Mouse (Mus musculus) embryonic facial prominence, embryonic 11.5 days (tissue): ENCODE data around the gene Fibcd1. TPM values are rescaled to one million over a fixed set of nuclear protein-coding genes. Genes with fewer than 3 reads are reported as not detected.

ENCODE experiments used
- ATAC-seq: fragments of 200-750 bp; cut with Nextera tagmentation; replicated peaks from 2 replicates; pipeline ENCODE4 v1.8.0; 2017; ENCODE audit warnings: low read depth; ENCODE audit not compliant: insufficient number of reproducible peaks, low FRiP score, low TSS enrichment
- DNase-seq: peaks from one replicate; pipeline ENCODE4 v3.0.0-alpha.2; 2015; ENCODE audit warnings: low spot score
- H3K27ac ChIP-seq: fragments of 300-500 bp; sonication (generic); replicated peaks from 2 replicates; pipeline ENCODE4 v1.5.1; 2014; ENCODE audit warnings: mild to moderate bottlenecking, low read depth, low read length, control low read depth
- H3K27me3 ChIP-seq: fragments of 300-500 bp; sonication (generic); 2 replicates; pipeline ENCODE4 v1.6.1; 2014; ENCODE audit warnings: mild to moderate bottlenecking, low read length, moderate library complexity, mixed read lengths; ENCODE audit not compliant: control insufficient read depth, insufficient read depth
- H3K36me3 ChIP-seq: fragments of 300-500 bp; sonication (generic); replicated peaks from 2 replicates; pipeline ENCODE4 v1.6.1; 2014; ENCODE audit warnings: low read depth, mild to moderate bottlenecking, low read length, moderate library complexity, mixed read lengths; ENCODE audit not compliant: control insufficient read depth, insufficient read depth
- H3K4me1 ChIP-seq: fragments of 300-500 bp; sonication (generic); 2 replicates; pipeline ENCODE4 v1.6.1; 2014; ENCODE audit warnings: low read length, mixed read lengths; ENCODE audit not compliant: control insufficient read depth, insufficient read depth
- H3K4me2 ChIP-seq: fragments of 300-500 bp; sonication (generic); 2 replicates; pipeline ENCODE4 v1.6.1; 2014; ENCODE audit warnings: low read depth, mild to moderate bottlenecking, control low read depth, low read length, moderate library complexity
- H3K4me3 ChIP-seq: fragments of 300-500 bp; sonication (generic); 2 replicates; pipeline ENCODE4 v1.5.1; 2014; ENCODE audit warnings: low read depth, low read length, control low read depth
- H3K9ac ChIP-seq: fragments of 300-500 bp; sonication (generic); replicated peaks from 2 replicates; pipeline ENCODE4 v1.6.1; 2014; ENCODE audit warnings: mild to moderate bottlenecking, control low read depth, low read length
- H3K9me3 ChIP-seq: fragments of 300-500 bp; sonication (generic); replicated peaks from 2 replicates; pipeline ENCODE4 v1.6.1; 2016; ENCODE audit warnings: mild to moderate bottlenecking, low read length, inconsistent platforms, mixed read lengths; ENCODE audit not compliant: control insufficient read depth
- WGBS: fragments of 180-500 bp; shearing (Covaris S2); extraction: QIAGEN DNeasy Blood & Tissue Kit; methylation state at CpG from one replicate; pipeline ENCODE4 v1.1.7; 2014; 5-methylcytosine and 5-hydroxymethylcytosine counted together
- polyA plus RNA-seq: library from polyadenylated mRNA; unstranded; fragments of >200 nt; fragmentation: Nextera tagmentation; extraction: Ambion mirVana; gene quantifications from 2 replicates; pipeline ENCODE4 v1.2.1, GENCODE M21; 2014

The Fibcd1 gene
- polyA plus RNA-seq, 1 experiment from 2014 or later, result 0.11 TPM

DNA sequence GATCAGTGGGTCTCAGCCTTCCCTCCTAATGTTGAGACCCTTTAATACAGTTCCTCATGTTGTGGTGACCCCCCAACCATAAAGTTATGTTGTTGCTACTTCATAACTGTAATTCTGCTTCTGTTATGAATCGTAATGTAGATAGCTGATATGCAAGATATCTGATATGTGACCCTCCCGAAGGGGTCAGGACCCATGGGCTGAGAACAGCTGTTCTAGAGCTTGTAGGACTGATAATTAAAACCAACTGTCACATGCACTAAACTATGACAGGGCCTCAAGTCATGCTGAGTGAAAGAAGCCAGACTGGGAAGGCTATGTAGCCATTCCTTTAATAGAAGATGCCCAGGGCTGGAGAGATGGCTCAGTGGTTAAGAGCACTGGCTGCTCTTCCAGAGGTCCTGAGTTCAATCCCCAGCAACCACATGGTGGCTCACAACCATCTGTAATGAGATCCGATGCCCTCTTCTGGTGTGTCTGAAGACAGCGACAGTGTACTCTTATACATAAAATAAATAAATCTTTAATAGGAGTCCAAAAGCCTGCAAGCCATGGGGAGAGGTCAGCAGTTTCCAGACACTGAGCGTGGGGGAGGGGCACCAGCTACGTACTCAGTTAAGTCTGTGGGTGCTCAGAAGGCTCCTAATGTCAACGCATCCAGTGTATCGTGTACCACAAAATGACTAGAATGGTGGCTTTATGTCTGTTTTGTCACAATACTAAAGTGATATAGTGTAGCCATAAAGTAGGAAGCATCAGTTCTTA lies 22.1 kb upstream of the Fibcd1 start:
- no peak for ATAC-seq
- 78% methylated on average over 8 of the region's 8 CpGs for WGBS

GRCm38 (mm10) chr2:31865794-31866193 lies 20.0 kb upstream of the Fibcd1 start:
- ATAC-seq (no peak), DNase-seq (no peak)
- 30% methylated on average over 2 of the region's 2 CpGs for WGBS
- Histone ChIP-seq H3K9ac (no peak overlapping the region), H3K4me3 (no peak overlapping the region), H3K27me3 (no peaks in the 10 kb centered on the region), H3K36me3 (no peaks in the 10 kb centered on the region), H3K9me3 (no peaks in the 10 kb centered on the region), H3K4me1 (no peaks in the 10 kb centered on the region), H3K27ac (no peak overlapping the region), H3K4me2 (no peak overlapping the region)

More for the DNA sequence above, 22.1 kb upstream of the Fibcd1 start:
- Histone ChIP-seq H3K27me3 (no peaks in the 10 kb centered on the region), H3K27ac (no peak overlapping the region), H3K9me3 (no peaks in the 10 kb centered on the region), H3K4me3 (no peak overlapping the region), H3K36me3 (no peaks in the 10 kb centered on the region), H3K9ac (no peak overlapping the region), H3K4me1 (no peaks in the 10 kb centered on the region), H3K4me2 (no peak overlapping the region)
- DNase-seq, result no peak

- DNase-seq (no peak), ATAC-seq (0 out of 2 replicates have a peak, but pooled peaks have one; percentile 25)
- H3K9ac ChIP-seq, result no peak overlapping the region
- no peaks in the 10 kb centered on the region for H3K9me3 ChIP-seq
- no peak overlapping the region for H3K4me2 ChIP-seq
- no peaks in the 10 kb centered on the region for H3K27me3 ChIP-seq
- no peak overlapping the region for H3K27ac ChIP-seq
- 61% methylated on average over 4 of the region's 4 CpGs for WGBS
- H3K4me3 ChIP-seq, result no peak overlapping the region
- no peaks in the 10 kb centered on the region for H3K36me3 ChIP-seq
- H3K4me1 ChIP-seq, result no peaks in the 10 kb centered on the region
These were observed 19.5 kb upstream of the Fibcd1 start for GRCm38 (mm10) chr2:31865322-31865721.

DNA sequence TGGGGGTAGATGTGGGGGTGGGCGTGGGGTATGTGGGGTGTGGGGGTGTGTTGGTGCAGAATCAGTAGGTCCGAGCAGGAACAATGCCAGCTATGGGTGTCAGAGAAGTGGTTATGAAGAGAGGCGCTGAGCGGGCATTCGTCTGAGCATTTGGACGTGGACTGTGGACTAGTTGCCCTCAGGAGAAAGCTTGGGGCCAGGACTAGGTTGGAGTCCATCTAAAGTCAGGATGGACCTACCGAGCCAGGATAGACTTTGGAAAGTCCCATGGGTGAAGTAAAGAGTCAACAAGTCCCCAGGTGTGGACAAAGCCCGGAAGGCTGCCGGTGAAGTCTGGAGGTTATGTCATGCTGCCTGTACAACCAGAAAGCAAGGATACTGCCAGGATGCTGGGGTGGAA lies 19.1 kb upstream of the Fibcd1 start:
- H3K4me1 ChIP-seq, result peaks cover 3% of the 10 kb centered on the region
- DNase-seq, result no peak
- no peak overlapping the region for H3K4me3 ChIP-seq
- no peaks in the 10 kb centered on the region for H3K9me3 ChIP-seq
- H3K27me3 ChIP-seq, result no peaks in the 10 kb centered on the region
- no peak overlapping the region for H3K27ac ChIP-seq
- ATAC-seq, result no peak
- H3K36me3 ChIP-seq, result no peaks in the 10 kb centered on the region
- 91% methylated on average over 9 of the region's 9 CpGs for WGBS
- H3K4me2 ChIP-seq, result no peak overlapping the region
- H3K9ac ChIP-seq, result no peak overlapping the region

DNA sequence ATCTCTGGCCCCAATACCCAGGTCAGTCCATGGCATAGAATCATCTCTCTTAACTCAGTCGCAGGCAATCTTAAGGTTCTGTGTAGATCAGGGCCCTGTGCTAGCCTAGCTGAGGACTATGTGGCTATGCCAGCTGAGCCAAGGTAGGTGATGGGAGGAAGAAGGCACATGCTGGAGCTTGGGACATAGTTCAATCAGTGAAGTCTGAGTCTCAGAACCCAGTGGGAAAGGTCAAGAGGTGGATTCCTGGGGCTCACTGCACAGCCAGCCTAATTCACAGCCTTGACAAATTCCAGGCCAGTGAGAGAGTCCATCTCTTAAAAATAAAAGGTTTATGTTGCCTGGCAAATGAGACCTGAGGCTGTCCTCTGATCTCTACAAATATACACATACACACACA lies 18.0 kb upstream of the Fibcd1 start:
- Histone ChIP-seq H3K4me2 (no peak overlapping the region), H3K27me3 (no peaks in the 10 kb centered on the region; the same call in 1 of the 2 replicates), H3K9me3 (no peaks in the 10 kb centered on the region), H3K36me3 (no peaks in the 10 kb centered on the region), H3K27ac (no peak overlapping the region), H3K4me3 (no peak overlapping the region), H3K9ac (0 out of 2 replicates have a peak overlapping the region, but pooled peaks have one; percentile 18), H3K4me1 (peaks cover 10% of the 10 kb centered on the region)
- DNase-seq (no peak), ATAC-seq (no peak)
- WGBS, result 80% methylated on average over 1 of the region's 1 CpGs

DNA sequence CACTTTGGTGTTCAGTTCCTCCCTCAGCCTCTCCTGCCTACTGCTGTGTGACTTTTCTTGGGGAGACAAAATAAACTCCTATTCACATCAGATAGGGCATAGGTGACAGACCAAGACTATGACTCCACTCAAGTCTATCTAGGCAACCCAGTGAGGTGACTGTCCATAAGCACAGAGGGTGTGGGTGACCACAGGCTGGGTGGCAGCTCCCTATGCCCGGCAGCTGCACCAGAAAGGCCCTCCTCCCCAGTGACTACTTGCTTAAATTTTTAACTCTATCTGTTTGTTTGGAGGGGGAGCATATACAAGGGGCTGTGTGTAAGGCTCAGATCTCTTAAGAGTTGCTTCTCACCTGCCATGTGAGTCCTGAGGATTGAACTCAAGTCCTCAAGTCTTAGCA lies 17.1 kb upstream of the Fibcd1 start:
- WGBS, result 50% methylated on average over 1 of the region's 1 CpGs
- Histone ChIP-seq H3K4me1 (peaks cover 10% of the 10 kb centered on the region), H3K27ac (no peak overlapping the region), H3K9ac (no peak overlapping the region), H3K4me3 (no peak overlapping the region), H3K36me3 (no peaks in the 10 kb centered on the region), H3K9me3 (no peaks in the 10 kb centered on the region), H3K4me2 (no peak overlapping the region), H3K27me3 (no peaks in the 10 kb centered on the region; the same call in 1 of the 2 replicates)
- no peak for ATAC-seq
- no peak for DNase-seq

- Histone ChIP-seq H3K27me3 (no peaks in the 10 kb centered on the region; the same call in 1 of the 2 replicates), H3K4me3 (no peak overlapping the region), H3K4me2 (no peak overlapping the region), H3K4me1 (peaks cover 10% of the 10 kb centered on the region), H3K9ac (no peak overlapping the region), H3K36me3 (no peaks in the 10 kb centered on the region), H3K9me3 (no peaks in the 10 kb centered on the region), H3K27ac (no peak overlapping the region)
- 14% methylated on average over 12 of the region's 12 CpGs for WGBS
- ATAC-seq (no peak), DNase-seq (no peak)
These were observed 12.7 kb upstream of the Fibcd1 start for GRCm38 (mm10) chr2:31858500-31858899.

DNA sequence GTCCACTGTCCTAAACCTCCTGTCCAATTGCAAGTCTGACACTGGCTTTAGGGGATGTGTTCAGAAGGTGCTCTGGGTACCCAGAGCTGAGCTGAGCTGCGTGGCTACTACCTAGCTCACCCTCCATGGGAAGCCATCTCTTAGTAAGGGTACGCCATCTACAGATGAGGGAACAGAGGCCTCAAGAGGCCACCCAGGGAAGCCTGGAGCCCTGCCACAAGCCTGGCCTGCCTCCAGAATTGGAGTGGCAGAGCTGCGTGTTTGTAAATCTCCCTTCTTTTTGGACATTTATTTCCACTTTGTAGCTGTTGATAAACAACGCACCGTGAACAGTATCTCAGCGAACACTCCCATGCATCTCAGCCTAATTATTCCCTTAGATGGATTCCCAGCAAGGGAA lies 11.4 kb upstream of the Fibcd1 start:
- ATAC-seq, result no peak
- no peaks in the 10 kb centered on the region; the same call in 1 of the 2 replicates for H3K27me3 ChIP-seq
- H3K27ac ChIP-seq, result no peak overlapping the region
- no peaks in the 10 kb centered on the region for H3K9me3 ChIP-seq
- WGBS, result 81% methylated on average over 6 of the region's 6 CpGs
- DNase-seq, result no peak
- H3K4me1 ChIP-seq, result peaks cover 10% of the 10 kb centered on the region
- H3K9ac ChIP-seq, result no peak overlapping the region
- H3K4me2 ChIP-seq, result no peak overlapping the region
- no peak overlapping the region for H3K4me3 ChIP-seq
- no peaks in the 10 kb centered on the region for H3K36me3 ChIP-seq
